Mouse (Mus musculus): ENCODE measurements around the gene Cpeb2.

Cpeb2 gene

GRCm38 (mm10) chr5:43325561-43325960 is 92.6 kb downstream of the Cpeb2 start:
- DNase-seq, result no peak

GRCm38 (mm10) chr5:43328579-43328978 is 95.6 kb downstream of the Cpeb2 start:
- DNase-seq, result peak in 1 of 2 experiments; percentile 49

GRCm38 (mm10) chr5:43330260-43330659 is 97.3 kb downstream of the Cpeb2 start:
- no peak for DNase-seq

GRCm38 (mm10) chr5:43334469-43334868 is 101.5 kb downstream of the Cpeb2 start:
- no peak for DNase-seq

- DNase-seq, result no peak
Observed at GRCm38 (mm10) chr5:43337212-43337611, 104.2 kb downstream of the Cpeb2 start.

- DNase-seq, result peak; percentile 78 to 84
Observed at GRCm38 (mm10) chr5:43338771-43339475, 106.0 kb downstream of the Cpeb2 start.
